Mouse (Mus musculus): Measurements from ENCODE around the gene Thrap3.

DNA sequence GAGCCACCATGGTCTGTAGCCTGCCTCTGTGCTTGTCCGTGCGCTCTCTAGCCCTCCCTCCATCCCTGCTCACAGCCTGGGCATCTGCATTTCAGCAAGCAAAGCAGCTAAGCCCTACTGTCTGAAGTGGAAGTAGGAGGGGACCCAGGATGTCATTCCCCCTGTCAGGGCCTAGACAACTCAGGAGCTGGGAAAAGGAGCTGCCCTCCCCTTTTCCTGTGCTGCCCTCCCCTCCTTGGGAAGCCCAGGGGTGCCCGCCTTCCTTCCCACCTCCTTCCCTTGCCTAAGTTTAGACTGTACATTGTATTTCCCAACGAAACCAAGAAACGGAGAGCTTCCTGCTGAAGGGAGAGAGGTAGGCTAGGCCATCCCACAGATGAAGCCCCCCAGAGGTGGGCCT, 61.5 kb downstream of the Thrap3 start:
- TF ChIP-seq CTCF (IDR thresholded peaks at IDR 0.05; ENCODE audit: low read depth, low read length) (no peak), POLR2A (IDR thresholded peaks at IDR 0.05; ENCODE audit: extremely low read depth, insufficient read depth, low read length) (no peak)
